Mouse (Mus musculus) ES-E14 (cell line): ENCODE measurements around the gene Zgrf1. TPM values are rescaled to one million over a fixed set of nuclear protein-coding genes. Genes with fewer than 3 reads are reported as not detected.

ENCODE experiments used
- DNase-seq: peaks from one replicate; pipeline ENCODE4 v3.0.0-alpha.2; 2013; ENCODE audit warnings: low read depth, low spot score
- H3K27ac ChIP-seq: 2 replicates; pipeline ENCODE4 v1.5.1; 2012; ENCODE audit warnings: low read depth, mild to moderate bottlenecking, low read length, moderate library complexity, mixed read lengths; ENCODE audit not compliant: poor library complexity, insufficient read depth, severe bottlenecking
- H3K36me3 ChIP-seq: 2 replicates; pipeline ENCODE4 v1.6.1; 2012; ENCODE audit warnings: mild to moderate bottlenecking, low read length, moderate library complexity, mixed read lengths; ENCODE audit not compliant: control insufficient read depth, poor library complexity, insufficient read depth, severe bottlenecking
- H3K4me1 ChIP-seq, 2 experiments: fragments of 150-350 bp in 1 of 2; sonication (generic) in 1 of 2; 2 replicates each; pipeline ENCODE4 v1.6.1; 2012; ENCODE audit warnings: low read length in 2 of 2, mild to moderate bottlenecking in 1 of 2, mixed read lengths in 1 of 2; ENCODE audit not compliant: control insufficient read depth in 2 of 2, insufficient read depth in 2 of 2, poor library complexity in 1 of 2
- H3K4me3 ChIP-seq, 2 experiments: fragments of 150-350 bp in 1 of 2; sonication (generic) in 1 of 2; 2 replicates each; pipeline ENCODE4 v1.5.1; 2012; ENCODE audit warnings: low read length in 2 of 2, low read depth in 1 of 2, mild to moderate bottlenecking in 1 of 2, mixed read lengths in 1 of 2; ENCODE audit not compliant: insufficient read depth in 1 of 2, poor library complexity in 1 of 2, severe bottlenecking in 1 of 2
- H3K9ac ChIP-seq: 2 replicates; pipeline ENCODE4 v1.6.1; 2012; ENCODE audit warnings: low read depth, mild to moderate bottlenecking, low read length, mixed read lengths; ENCODE audit not compliant: poor library complexity, insufficient read depth, severe bottlenecking
- H3K9me3 ChIP-seq: fragments of 150-350 bp; sonication (generic); 2 replicates; pipeline ENCODE4 v1.6.1; 2012; ENCODE audit warnings: low read depth, mild to moderate bottlenecking, low read length; ENCODE audit not compliant: control insufficient read depth, insufficient read depth
- CHD2 ChIP-seq: IDR thresholded peaks from 2 replicates; pipeline ENCODE4 v1.6.1; 2014; ENCODE audit warnings: mild to moderate bottlenecking, low read depth, low read length, inconsistent platforms
- HCFC1 ChIP-seq: IDR thresholded peaks from 2 replicates; pipeline ENCODE4 v1.6.1; 2012; ENCODE audit warnings: low read length, inconsistent platforms, borderline replicate concordance; ENCODE audit not compliant: insufficient read depth
- MAFK ChIP-seq: IDR thresholded peaks from 2 replicates; pipeline ENCODE4 v1.6.1; 2014; ENCODE audit warnings: mild to moderate bottlenecking, low read depth, low read length, inconsistent platforms; ENCODE audit not compliant: insufficient read depth
- ZC3H11A ChIP-seq: IDR thresholded peaks from 2 replicates; pipeline ENCODE4 v1.6.1; 2012; ENCODE audit warnings: low read depth, mild to moderate bottlenecking, inconsistent platforms, low read length, borderline replicate concordance
- ZNF384 ChIP-seq: IDR thresholded peaks from 2 replicates; pipeline ENCODE4 v1.6.1; 2012; ENCODE audit warnings: low read depth, low read length, inconsistent platforms
- in situ Hi-C, 2 experiments: fragments of 600-800 bp; cut with MboI; formaldehyde crosslinking; loops; one replicate each; pipeline ENCODE4 v1.15.1; 2025; ENCODE audit warnings: low sequenced_read_pairs in 2 of 2, inconsistent platforms in 1 of 2; ENCODE audit not compliant: unreplicated experiment in 2 of 2
- total RNA-seq: library from RNA; depleted of rRNA; stranded (reverse); fragments of 300-350 nt; gene quantifications from 2 replicates; pipeline ENCODE4 v1.2.3, GENCODE M21; 2012

Gene Zgrf1
- total RNA-seq, 1 experiment, result 17.0 TPM

- Histone ChIP-seq H3K27ac (no peak overlapping the region), H3K36me3 (no peaks in the 10 kb centered on the region)
These were observed 75.3 kb downstream of the Zgrf1 start for GRCm38 (mm10) chr3:127628311-127629184.

GRCm38 (mm10) chr3:127630190-127630589 is 76.9 kb downstream of the Zgrf1 start:
- Histone ChIP-seq H3K27ac (no peak overlapping the region), H3K4me1 (peaks cover 0 to 2% of the 10 kb centered on the region in 2 experiments; a peak in 2 of 4 replicates), H3K9ac (no peak overlapping the region), H3K36me3 (no peaks in the 10 kb centered on the region), H3K4me3 (no peak overlapping the region), H3K9me3 (no peaks in the 10 kb centered on the region)
- TF ChIP-seq ZNF384, result no peak
- no peak for TF ChIP-seq CHD2
- TF ChIP-seq HCFC1, result no peak
- no peak for TF ChIP-seq ZC3H11A
- TF ChIP-seq MAFK, result no peak
- DNase-seq, result no peak
- in situ Hi-C loops, result loop anchor here (5.0 to 25.0 kb wide), 3 partner anchors 132 to 1592 kb away; no protein-coding TSS in a partner anchor

More at GRCm38 (mm10) chr3:127628311-127629184, 75.3 kb downstream of the Zgrf1 start:
- H3K9me3 ChIP-seq, result no peaks in the 10 kb centered on the region
- in situ Hi-C loops, result loop anchor here in 1 of 2 experiments (5.0 to 25.0 kb wide), 2 partner anchors 134 to 1574 kb away; no protein-coding TSS in a partner anchor
- DNase-seq, result no peak
- H3K9ac ChIP-seq, result no peak overlapping the region
- no peak overlapping the region for H3K4me3 ChIP-seq
- peaks cover 2 to 3% of the 10 kb centered on the region in 2 experiments; a peak in 3 of 4 replicates for H3K4me1 ChIP-seq
- TF ChIP-seq ZC3H11A (no peak), ZNF384 (no peak), HCFC1 (no peak), CHD2 (no peak), MAFK (no peak)

DNA sequence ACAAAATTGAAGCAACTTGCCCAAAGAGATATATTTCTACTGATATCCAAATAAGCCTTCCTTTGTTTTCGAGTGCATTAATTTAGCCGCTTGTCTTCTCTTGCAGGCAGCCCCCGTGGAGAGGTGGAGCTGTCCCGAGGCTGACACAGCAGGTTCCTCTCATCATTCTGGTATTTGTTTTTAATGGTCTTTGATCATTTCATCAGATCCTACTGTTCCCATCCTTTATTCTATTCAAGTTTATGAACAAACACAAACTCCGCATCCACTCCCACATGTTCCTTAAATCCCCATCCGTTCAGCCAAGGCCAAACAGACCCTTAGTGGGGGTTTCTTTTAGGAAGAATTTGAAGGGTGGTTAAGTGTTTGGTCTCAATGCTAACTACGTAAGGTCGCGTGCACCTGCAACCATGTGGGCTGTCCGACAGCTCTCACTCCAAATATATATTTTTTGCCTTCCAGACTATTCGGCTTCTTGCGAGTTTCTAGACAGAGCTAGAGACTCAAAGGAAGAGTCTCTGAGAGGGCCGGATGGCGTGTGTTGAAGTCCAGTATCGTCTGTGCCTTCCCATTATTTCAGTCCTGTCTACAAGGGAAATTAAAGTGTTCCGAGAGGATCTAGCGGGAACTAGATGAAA is 77.6 kb downstream of the Zgrf1 start:
- no peak for DNase-seq
- H3K9ac ChIP-seq, result no peak overlapping the region

GRCm38 (mm10) chr3:127631582-127631981 is 78.3 kb downstream of the Zgrf1 start:
- Histone ChIP-seq H3K4me3 (no peak overlapping the region), H3K36me3 (no peaks in the 10 kb centered on the region), H3K9me3 (no peaks in the 10 kb centered on the region), H3K9ac (no peak overlapping the region), H3K27ac (no peak overlapping the region), H3K4me1 (peaks cover 0 to 2% of the 10 kb centered on the region in 2 experiments; a peak in 2 of 4 replicates)
- TF ChIP-seq HCFC1, result no peak
- no peak for TF ChIP-seq ZNF384
- TF ChIP-seq CHD2, result no peak
- no peak for TF ChIP-seq MAFK
- TF ChIP-seq ZC3H11A, result no peak
- DNase-seq, result no peak
- in situ Hi-C loops, result loop anchor here (5.0 to 25.0 kb wide), 3 partner anchors 131 to 1591 kb away; no protein-coding TSS in a partner anchor

More for the DNA sequence above, 77.6 kb downstream of the Zgrf1 start:
- in situ Hi-C loops, result loop anchor here (5.0 to 25.0 kb wide), 3 partner anchors 131 to 1591 kb away; no protein-coding TSS in a partner anchor
- Histone ChIP-seq H3K4me1 (peaks cover 0 to 2% of the 10 kb centered on the region in 2 experiments; a peak in 2 of 4 replicates), H3K4me3 (no peak overlapping the region), H3K9me3 (no peaks in the 10 kb centered on the region), H3K36me3 (no peaks in the 10 kb centered on the region), H3K27ac (no peak overlapping the region)
- TF ChIP-seq MAFK (no peak), ZC3H11A (no peak), ZNF384 (no peak)
